Mouse (Mus musculus) mature B cell (primary cell): ENCODE results near the gene Itgav.

ENCODE experiments used
- in situ Hi-C: fragments of 300-500 bp; cut with MboI; formaldehyde crosslinking; loops from 2 replicates; pipeline ENCODE4 v1.14.3; 2019

The Itgav gene

GRCm38 (mm10) chr2:83723921-83724826 is at the start of gene Itgav:
Gene Itgav (plus strand): TSS chr2:83724397.
- in situ Hi-C loops: no loop called here

GRCm38 (mm10) chr2:83674421-83674820 is 49.8 kb upstream of the Itgav start:
- in situ Hi-C loops: no loop called here

- in situ Hi-C loops: no loop called here
These were observed 49.3 kb upstream of the Itgav start for GRCm38 (mm10) chr2:83674896-83675295.

GRCm38 (mm10) chr2:83675681-83676080 is 48.5 kb upstream of the Itgav start:
- in situ Hi-C loops: no loop called here

- in situ Hi-C loops: no loop called here
These were observed 47.8 kb upstream of the Itgav start for GRCm38 (mm10) chr2:83676226-83676870.

- in situ Hi-C loops: no loop called here
These were observed 42.9 kb upstream of the Itgav start for GRCm38 (mm10) chr2:83681332-83681731.

- in situ Hi-C loops: no loop called here
These were observed 42.4 kb upstream of the Itgav start for GRCm38 (mm10) chr2:83681785-83682184.

GRCm38 (mm10) chr2:83682282-83682681 is 41.9 kb upstream of the Itgav start:
- in situ Hi-C loops: no loop called here

- in situ Hi-C loops: no loop called here
These were observed 40.3 kb upstream of the Itgav start for GRCm38 (mm10) chr2:83683731-83684519.

- in situ Hi-C loops: no loop called here
These were observed 39.5 kb upstream of the Itgav start for GRCm38 (mm10) chr2:83684691-83685090.

- in situ Hi-C loops: no loop called here
These were observed 33.8 kb upstream of the Itgav start for GRCm38 (mm10) chr2:83690372-83690771.

- in situ Hi-C loops: no loop called here
These were observed 31.3 kb upstream of the Itgav start for GRCm38 (mm10) chr2:83692651-83693545.

GRCm38 (mm10) chr2:83694061-83694460 is 30.1 kb upstream of the Itgav start:
- in situ Hi-C loops: no loop called here

GRCm38 (mm10) chr2:83695345-83696247 is 28.6 kb upstream of the Itgav start:
- in situ Hi-C loops: no loop called here

- in situ Hi-C loops: no loop called here
These were observed 25.7 kb upstream of the Itgav start for GRCm38 (mm10) chr2:83698484-83698883.

- in situ Hi-C loops: no loop called here
These were observed 24.9 kb upstream of the Itgav start for GRCm38 (mm10) chr2:83699324-83699723.

GRCm38 (mm10) chr2:83700667-83701066 is 23.5 kb upstream of the Itgav start:
- in situ Hi-C loops: no loop called here

- in situ Hi-C loops: no loop called here
These were observed 21.8 kb upstream of the Itgav start for GRCm38 (mm10) chr2:83702411-83702810.

- in situ Hi-C loops: no loop called here
These were observed 18.5 kb upstream of the Itgav start for GRCm38 (mm10) chr2:83705580-83706158.
